Mouse (Mus musculus) left cerebral cortex, postnatal 25 days (tissue): ENCODE measurements around the gene Olfr763. TPM values are rescaled to one million over a fixed set of nuclear protein-coding genes. Genes with fewer than 3 reads are reported as not detected.
"Not testable (repeated sequence)": the region's sequence is repeated elsewhere in the genome, so short reads cannot be mapped to it uniquely, and the experiment has no call there.

ENCODE experiments used
- DNase-seq, 2 experiments: peaks; one replicate each; pipeline ENCODE4 v3.0.0; 2022; ENCODE audit warnings: low spot score in 2 of 2, mixed read lengths in 1 of 2
- intact Hi-C: fragments of 180-260 bp; cut with DNase I; formaldehyde crosslinking; loops from one replicate; pipeline ENCODE4 v1.15.1; 2025
- total RNA-seq, 2 experiments: library from RNA; stranded (reverse); gene quantifications; 2 replicates each; pipeline ENCODE4 v1.2.3; 2021

Olfr763 gene
- total RNA-seq, 2 experiments from 2014 or later: not detected

- peak; percentile 28 to 30 for DNase-seq
- intact Hi-C loops: loop anchor here (2.0 kb wide), 1 partner anchor 1067 kb away; no protein-coding TSS in a partner anchor
Measured at GRCm38 (mm10) chr10:129026018-129026662, 15.5 kb downstream of the Olfr763 start.

GRCm38 (mm10) chr10:129028343-129028742, 17.8 kb downstream of the Olfr763 start:
- intact Hi-C loops: no loop called here
- DNase-seq: no peak

GRCm38 (mm10) chr10:129039796-129040195, 29.2 kb downstream of the Olfr763 start, which contains the start of gene Olfr764-ps1:
Olfr764-ps1 (minus strand) TSS chr10:129039896.
- DNase-seq: no peak
- intact Hi-C loops: no loop called here

- DNase-seq, intact Hi-C loops: not testable (repeated sequence)
Measured at GRCm38 (mm10) chr10:129049898-129050297, 39.3 kb downstream of the Olfr763 start, which contains the start of gene Olfr765. Olfr765 (minus strand) TSS chr10:129049998.

Other genes starting within 250 kb of the Olfr763 start
- gene Mmp19, start 219.9 kb upstream of the Olfr763 start, total RNA-seq: under 1 TPM; 0.39 to 0.78 TPM
- 10 to 100 TPM; 65.6 to 66.1 TPM for gene Dnajc14, start 206.7 kb upstream of the Olfr763 start, total RNA-seq
- 10 to 100 TPM in 1 of 2 experiments, 1 to 10 TPM in 1; 8.8 to 10.2 TPM for gene Tmem198b, start 206.4 kb upstream of the Olfr763 start, total RNA-seq
- gene Sarnp, start 193.5 kb upstream of the Olfr763 start, total RNA-seq: 10 to 100 TPM; 37.1 to 40.7 TPM
- 1 to 10 TPM; 6.9 to 7.5 TPM for gene Ormdl2, start 189.1 kb upstream of the Olfr763 start, total RNA-seq
- gene Gdf11, start 119.1 kb upstream of the Olfr763 start, total RNA-seq: 10 to 100 TPM; 12.8 to 14.9 TPM
- gene Cd63, start 109.8 kb upstream of the Olfr763 start, total RNA-seq: 10 to 100 TPM; 65.0 to 74.0 TPM
- 1 to 10 TPM; 6.0 to 8.2 TPM for gene Rdh5, start 87.9 kb upstream of the Olfr763 start, total RNA-seq
- 10 to 100 TPM; 81.4 to 86.2 TPM for gene Bloc1s1, start 86.8 kb upstream of the Olfr763 start, total RNA-seq
- 10 to 100 TPM; 12.4 to 15.5 TPM for gene Itga7, start 77.0 kb upstream of the Olfr763 start, total RNA-seq
- gene Mettl7b, start 49.8 kb upstream of the Olfr763 start, total RNA-seq: not detected
- gene Olfr9, start 21.4 kb upstream of the Olfr763 start, total RNA-seq: not detected
- gene Olfr764-ps1, start 29.1 kb downstream of the Olfr763 start, total RNA-seq: not detected
- gene Olfr765, start 39.2 kb downstream of the Olfr763 start, total RNA-seq: not detected
- not detected for gene Olfr766-ps1, start 58.2 kb downstream of the Olfr763 start, total RNA-seq
- not detected for gene Olfr767, start 72.1 kb downstream of the Olfr763 start, total RNA-seq
- gene Olfr768, start 88.6 kb downstream of the Olfr763 start, total RNA-seq: not detected
- gene Olfr769, start 107.1 kb downstream of the Olfr763 start, total RNA-seq: not detected
- gene Olfr770, start 128.2 kb downstream of the Olfr763 start, total RNA-seq: not detected
- not detected for gene Olfr771, start 154.0 kb downstream of the Olfr763 start, total RNA-seq
- gene Olfr772, start 167.1 kb downstream of the Olfr763 start, total RNA-seq: not detected
- gene Olfr773, start 176.6 kb downstream of the Olfr763 start, total RNA-seq: not detected
- not detected for gene Olfr774, start 225.4 kb downstream of the Olfr763 start, total RNA-seq
- gene Olfr775, start 237.6 kb downstream of the Olfr763 start, total RNA-seq: not detected
- gene Olfr776, start 248.3 kb downstream of the Olfr763 start, total RNA-seq: not detected